Mouse (Mus musculus) CH12.LX (cell line): ENCODE data around the gene Fam50b. TPM values are rescaled to one million over a fixed set of nuclear protein-coding genes. Genes with fewer than 3 reads are reported as not detected.

ENCODE experiments used
- DNase-seq: peaks from one replicate; pipeline ENCODE4 v3.0.0-alpha.2; 2013; ENCODE audit errors: extremely low read depth
- H3K27ac ChIP-seq: 2 replicates; pipeline ENCODE4 v1.5.1; 2012; ENCODE audit warnings: low read depth, mild to moderate bottlenecking, control low read depth, moderate library complexity; ENCODE audit not compliant: insufficient read depth
- H3K27me3 ChIP-seq: replicated peaks from 2 replicates; pipeline ENCODE3; 2012; ENCODE audit warnings: inconsistent platforms
- H3K36me3 ChIP-seq, 2 experiments: replicated peaks in 1 of 2; 2 replicates each; pipeline versions ENCODE3 to v1.6.1; 2012; ENCODE audit warnings: inconsistent platforms in 1 of 2, low read length in 1 of 2, mild to moderate bottlenecking in 1 of 2, mixed read lengths in 1 of 2, moderate library complexity in 1 of 2; ENCODE audit not compliant: control insufficient read depth in 1 of 2, insufficient read depth in 1 of 2
- H3K4me1 ChIP-seq, 2 experiments: 2 replicates each; pipeline ENCODE4 v1.6.1; 2012; ENCODE audit warnings: inconsistent platforms in 1 of 2, moderate library complexity in 1 of 2; ENCODE audit not compliant: insufficient read depth in 2 of 2, control insufficient read depth in 1 of 2
- H3K4me2 ChIP-seq: 2 replicates; pipeline ENCODE4 v1.6.1; 2012; ENCODE audit warnings: low read depth, mild to moderate bottlenecking, control low read depth; ENCODE audit not compliant: poor library complexity, insufficient read depth, severe bottlenecking
- H3K4me3 ChIP-seq, 3 experiments: fragments of 150-350 bp in 1 of 3; sonication (generic) in 1 of 3; replicated peaks in 1 of 3; 2 replicates each; pipeline versions ENCODE3 to v1.5.1; 2011 to 2012; ENCODE audit warnings: low read depth in 2 of 3, low read length in 2 of 3, mild to moderate bottlenecking in 2 of 3, moderate library complexity in 2 of 3, control low read depth in 1 of 3, improper control_type of control experiment in 1 of 3, inconsistent platforms in 1 of 3, mixed read lengths in 1 of 3; ENCODE audit not compliant: poor library complexity in 1 of 3
- H3K79me2 ChIP-seq: replicated peaks from 2 replicates; pipeline ENCODE4 v1.6.1; 2012; ENCODE audit warnings: mild to moderate bottlenecking, moderate library complexity; ENCODE audit not compliant: control insufficient read depth, poor library complexity, insufficient read depth, severe bottlenecking; ENCODE audit errors: extremely low read depth
- H3K9ac ChIP-seq: 2 replicates; pipeline ENCODE4 v1.6.1; 2012; ENCODE audit warnings: low read depth, mild to moderate bottlenecking, control low read depth, moderate library complexity; ENCODE audit not compliant: insufficient read depth
- H3K9me3 ChIP-seq: replicated peaks from 2 replicates; pipeline ENCODE3; 2012; ENCODE audit warnings: low read length, inconsistent platforms, mixed read lengths
- BHLHE40 ChIP-seq: IDR thresholded peaks from 2 replicates; pipeline ENCODE4 v1.6.1; 2011; ENCODE audit warnings: mild to moderate bottlenecking, low read depth, low read length, improper control_type of control experiment
- CHD1 ChIP-seq: IDR thresholded peaks from 2 replicates; pipeline ENCODE4 v1.6.1; 2012; ENCODE audit warnings: low read depth, low read length, improper control_type of control experiment, inconsistent platforms
- CTCF ChIP-seq, 2 experiments: IDR thresholded peaks in 1 of 2; conservative IDR thresholded peaks in 1 of 2; 2 replicates each; pipeline ENCODE4 v1.5.1; 2011 to 2012; ENCODE audit warnings: low read depth in 2 of 2, low read length in 2 of 2, improper control_type of control experiment in 1 of 2, inconsistent platforms in 1 of 2, mild to moderate bottlenecking in 1 of 2, moderate library complexity in 1 of 2
- E2F4 ChIP-seq: IDR thresholded peaks from 2 replicates; pipeline ENCODE4 v1.6.1; 2011; ENCODE audit warnings: low read depth, low read length, improper control_type of control experiment; ENCODE audit not compliant: insufficient replicate concordance
- ELF1 ChIP-seq: IDR thresholded peaks from 2 replicates; pipeline ENCODE4 v1.6.1; 2014; ENCODE audit warnings: low read depth, mild to moderate bottlenecking, inconsistent platforms, low read length, improper control_type of control experiment
- EP300 ChIP-seq: IDR thresholded peaks from 2 replicates; pipeline ENCODE4 v1.6.1; 2011; ENCODE audit warnings: low read length, improper control_type of control experiment
- ETS1 ChIP-seq: conservative IDR thresholded peaks from 2 replicates; pipeline ENCODE4 v1.6.1; 2012; ENCODE audit warnings: low read depth, mild to moderate bottlenecking, inconsistent platforms, low read length, improper control_type of control experiment, moderate library complexity
- GABPA ChIP-seq: IDR thresholded peaks from 2 replicates; pipeline ENCODE4 v1.6.1; 2012; ENCODE audit warnings: low read depth, low read length, improper control_type of control experiment, inconsistent platforms; ENCODE audit not compliant: insufficient replicate concordance
- JUN ChIP-seq: IDR thresholded peaks from 2 replicates; pipeline ENCODE4 v1.6.1; 2011; ENCODE audit warnings: low read depth, mild to moderate bottlenecking, low read length, improper control_type of control experiment, moderate library complexity; ENCODE audit not compliant: insufficient read depth
- JUND ChIP-seq: conservative IDR thresholded peaks from 2 replicates; pipeline ENCODE4 v1.6.1; 2011; ENCODE audit warnings: low read depth, low read length, improper control_type of control experiment
- MAX ChIP-seq: IDR thresholded peaks from 2 replicates; pipeline ENCODE4 v1.6.1; 2011; ENCODE audit warnings: low read length, improper control_type of control experiment
- NRF1 ChIP-seq: IDR thresholded peaks from 2 replicates; pipeline ENCODE4 v1.6.1; 2014; ENCODE audit warnings: low read depth, mild to moderate bottlenecking, inconsistent platforms, low read length, improper control_type of control experiment, moderate library complexity
- PAX5 ChIP-seq: IDR thresholded peaks from 2 replicates; pipeline ENCODE4 v1.6.1; 2012; ENCODE audit warnings: low read length, inconsistent platforms, mixed read lengths
- POLR2A ChIP-seq: IDR thresholded peaks from 2 replicates; pipeline ENCODE4 v1.6.1; 2011; ENCODE audit warnings: low read depth, mild to moderate bottlenecking, improper control_type of control experiment, low read length
- RAD21 ChIP-seq: IDR thresholded peaks from 2 replicates; pipeline ENCODE4 v1.6.1; 2011; ENCODE audit warnings: low read depth, mild to moderate bottlenecking, low read length, improper control_type of control experiment, moderate library complexity
- SIN3A ChIP-seq: IDR thresholded peaks from 2 replicates; pipeline ENCODE4 v1.6.1; 2012; ENCODE audit warnings: low read length, improper control_type of control experiment, inconsistent platforms
- TBP ChIP-seq: conservative IDR thresholded peaks from 2 replicates; pipeline ENCODE4 v1.6.1; 2011; ENCODE audit warnings: low read depth, low read length, improper control_type of control experiment
- TCF12 ChIP-seq: IDR thresholded peaks from 2 replicates; pipeline ENCODE4 v1.6.1; 2014; ENCODE audit warnings: low read depth, mild to moderate bottlenecking, inconsistent platforms, low read length, improper control_type of control experiment
- USF1 ChIP-seq: IDR thresholded peaks from 2 replicates; pipeline ENCODE4 v1.6.1; 2014; ENCODE audit warnings: low read depth, mild to moderate bottlenecking, inconsistent platforms, low read length, improper control_type of control experiment
- USF2 ChIP-seq: conservative IDR thresholded peaks from 2 replicates; pipeline ENCODE4 v1.6.1; 2011; ENCODE audit warnings: low read depth, low read length, improper control_type of control experiment
- dilution Hi-C: fragments of 300-500 bp; cut with MboI; formaldehyde crosslinking; loops from 2 replicates; pipeline ENCODE4 v1.14.3; 2020; ENCODE audit warnings: low sequenced_read_pairs; ENCODE audit not compliant: extremely low pct_unique_long_range_greater_than_20kb, extremely low pct_ligation_motif_present
- in situ Hi-C: fragments of 300-500 bp; cut with MboI; formaldehyde crosslinking; loops from 3 replicates; pipeline ENCODE4 v1.14.3; 2019; ENCODE audit warnings: low sequenced_read_pairs, low pct_ligation_motif_present, low pct_unique_long_range_greater_than_20kb, mixed read lengths
- polyA plus RNA-seq: library from polyadenylated mRNA; unstranded; fragments of >175 nt; gene quantifications from 2 replicates; pipeline ENCODE4 v1.2.1, GENCODE M21; 2012; ENCODE audit warnings: low read depth; ENCODE audit not compliant: insufficient read length
- total RNA-seq, 2 experiments: library from RNA; depleted of rRNA; stranded (reverse); fragments of 300-350 nt in 1 of 2; fragments of >200 nt in 1 of 2; gene quantifications; 2 replicates each; pipeline ENCODE4 v1.2.3; 2012 to 2014

Gene Fam50b
- total and polyA plus RNA-seq, 3 experiments = 0.08 to 0.24 TPM; not detected in 1

DNA sequence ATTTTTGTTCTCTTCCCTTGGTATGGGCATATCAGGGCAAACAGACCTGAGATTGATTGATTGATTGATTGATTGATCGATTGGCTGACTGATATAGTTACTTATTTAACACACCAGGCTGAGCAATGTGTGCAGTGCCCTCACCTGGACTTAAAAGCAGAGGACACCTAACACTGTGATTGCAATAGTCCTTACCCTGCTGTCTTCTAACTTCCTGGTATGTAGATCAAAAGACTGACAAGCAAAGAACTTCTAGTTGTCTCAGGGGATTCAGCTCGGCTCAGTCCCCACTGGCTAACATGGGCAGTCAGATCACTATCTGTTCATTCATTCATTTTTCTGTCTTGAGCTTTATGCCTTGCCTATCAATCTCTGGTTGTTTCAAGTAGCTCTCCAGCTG lies 31.3 kb upstream of the Fam50b start:
- peaks cover 5 to 42% of the 10 kb centered on the region in 2 experiments; a peak in 3 of 4 replicates for H3K4me1 ChIP-seq
- H3K9ac ChIP-seq = no peak overlapping the region
- no peaks in the 10 kb centered on the region for H3K9me3 ChIP-seq
- no peaks in the 10 kb centered on the region for H3K79me2 ChIP-seq
- no peak overlapping the region for H3K4me3 ChIP-seq
- in situ Hi-C loops (no loop called here), dilution Hi-C loops (no loop called here)
- peak; percentile 10 for TF ChIP-seq RAD21
- peak in 1 of 2 experiments; percentile 32; a peak in 1 of 4 replicates for TF ChIP-seq CTCF (conservative IDR thresholded peaks at IDR 0.05 in 1 of 2, IDR thresholded peaks at IDR 0.05 in 1 of 2; ENCODE audit: low read depth in 2 of 2, low read length in 2 of 2)
- TF ChIP-seq TBP = no peak
- TF ChIP-seq TCF12 = no peak
- no peak for TF ChIP-seq CHD1
- peak; percentile 57; the same call in 1 of the 2 replicates for TF ChIP-seq ELF1
- TF ChIP-seq JUN = no peak
- no peak for TF ChIP-seq NRF1
- no peak for TF ChIP-seq USF2
- TF ChIP-seq USF1 = no peak
- no peak for TF ChIP-seq EP300
- TF ChIP-seq ETS1 = no peak
- no peak for TF ChIP-seq POLR2A
- no peak for TF ChIP-seq PAX5
- no peak overlapping the region for H3K4me2 ChIP-seq
- DNase-seq = peak; percentile 64
- no peak overlapping the region for H3K27ac ChIP-seq
- H3K36me3 ChIP-seq = no peaks in the 10 kb centered on the region
- H3K27me3 ChIP-seq = no peaks in the 10 kb centered on the region

DNA sequence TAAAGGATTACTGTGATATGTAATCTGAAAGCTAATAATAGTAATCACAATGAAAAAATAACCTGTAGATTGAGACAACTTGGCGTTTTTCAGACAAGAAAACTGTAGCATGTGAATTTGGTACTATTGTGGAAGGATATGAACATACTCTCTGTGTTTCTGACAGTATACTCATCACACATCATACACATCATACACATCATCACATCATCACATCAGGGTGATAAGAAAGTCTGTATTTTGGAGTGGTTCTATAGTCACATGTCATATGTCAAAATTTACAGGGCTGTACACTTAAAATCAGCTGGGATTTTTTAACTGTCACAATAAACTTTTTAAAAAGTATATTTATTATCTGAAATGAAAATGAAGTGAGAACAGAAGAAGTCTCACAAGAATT lies 30.9 kb upstream of the Fam50b start:
- H3K79me2 ChIP-seq = no peaks in the 10 kb centered on the region
- in situ Hi-C loops (no loop called here), dilution Hi-C loops (no loop called here)
- DNase-seq = no peak
- no peak overlapping the region for H3K9ac ChIP-seq
- no peak overlapping the region for H3K4me3 ChIP-seq
- no peak overlapping the region for H3K4me2 ChIP-seq
- no peaks in the 10 kb centered on the region for H3K9me3 ChIP-seq
- H3K27me3 ChIP-seq = no peaks in the 10 kb centered on the region
- TF ChIP-seq CHD1 = no peak
- no peak for TF ChIP-seq JUN
- TF ChIP-seq GABPA = no peak
- no peak for TF ChIP-seq EP300
- TF ChIP-seq MAX = no peak
- TF ChIP-seq E2F4 = no peak
- no peak for TF ChIP-seq JUND
- no peak for TF ChIP-seq SIN3A
- TF ChIP-seq BHLHE40 = no peak
- TF ChIP-seq USF2 = no peak
- H3K4me1 ChIP-seq = peaks cover 5 to 42% of the 10 kb centered on the region in 2 experiments; a peak in 3 of 4 replicates
- no peak overlapping the region for H3K27ac ChIP-seq
- no peaks in the 10 kb centered on the region for H3K36me3 ChIP-seq
